Mouse (Mus musculus): Measurements from ENCODE around the gene Mocs2. TPM values are rescaled to one million over a fixed set of nuclear protein-coding genes. Genes with fewer than 3 reads are reported as not detected.

The Mocs2 gene
- polyA plus RNA-seq, 1 experiment: 2.3 TPM

GRCm38 (mm10) chr13:114852264-114853111 is 34.5 kb downstream of the Mocs2 start:
- peaks cover 69% of the 10 kb centered on the region for H3K36me3 ChIP-seq (replicated peaks; ENCODE audit: low read length)
- H3K4me1 ChIP-seq: no peaks in the 10 kb centered on the region
- H3K27me3 ChIP-seq (replicated peaks): no peaks in the 10 kb centered on the region
- H3K4me3 ChIP-seq (replicated peaks): no peak overlapping the region
- H3K9me3 ChIP-seq: no peaks in the 10 kb centered on the region
- TF ChIP-seq FLI1 (IDR thresholded peaks at IDR 0.05; ENCODE audit: low read length) (no peak), GATA1 (IDR thresholded peaks at IDR 0.05; ENCODE audit: borderline replicate concordance, low read length) (no peak)

GRCm38 (mm10) chr13:114853152-114853551 is 35.1 kb downstream of the Mocs2 start:
- Histone ChIP-seq H3K9me3 (no peaks in the 10 kb centered on the region), H3K4me1 (no peaks in the 10 kb centered on the region), H3K36me3 (replicated peaks; ENCODE audit: low read length) (peaks cover 68% of the 10 kb centered on the region), H3K4me3 (replicated peaks) (no peak overlapping the region), H3K27me3 (replicated peaks) (no peaks in the 10 kb centered on the region)
- TF ChIP-seq GATA1 (IDR thresholded peaks at IDR 0.05; ENCODE audit: borderline replicate concordance, low read length) (no peak), FLI1 (IDR thresholded peaks at IDR 0.05; ENCODE audit: low read length) (no peak)

GRCm38 (mm10) chr13:114854023-114854422 is 36.0 kb downstream of the Mocs2 start:
- Histone ChIP-seq H3K4me1 (no peaks in the 10 kb centered on the region), H3K4me3 (replicated peaks) (no peak overlapping the region), H3K27me3 (replicated peaks) (no peaks in the 10 kb centered on the region), H3K9me3 (no peaks in the 10 kb centered on the region), H3K36me3 (replicated peaks; ENCODE audit: low read length) (peaks cover 67% of the 10 kb centered on the region)
- no peak for TF ChIP-seq FLI1 (IDR thresholded peaks at IDR 0.05; ENCODE audit: low read length)

GRCm38 (mm10) chr13:114854428-114854827 is 36.4 kb downstream of the Mocs2 start:
- H3K36me3 ChIP-seq (replicated peaks; ENCODE audit: low read length): peaks cover 67% of the 10 kb centered on the region
- H3K27me3 ChIP-seq (replicated peaks): no peaks in the 10 kb centered on the region
- no peaks in the 10 kb centered on the region for H3K9me3 ChIP-seq
- no peak overlapping the region for H3K4me3 ChIP-seq (replicated peaks)
- TF ChIP-seq FLI1 (IDR thresholded peaks at IDR 0.05; ENCODE audit: low read length) (no peak), GATA1 (IDR thresholded peaks at IDR 0.05; ENCODE audit: borderline replicate concordance, low read length) (no peak)
- no peaks in the 10 kb centered on the region for H3K4me1 ChIP-seq

GRCm38 (mm10) chr13:114855573-114856268 is 37.7 kb downstream of the Mocs2 start:
- no peaks in the 10 kb centered on the region for H3K4me1 ChIP-seq
- H3K36me3 ChIP-seq (replicated peaks; ENCODE audit: low read length): peaks cover 75% of the 10 kb centered on the region
- H3K27me3 ChIP-seq (replicated peaks): no peaks in the 10 kb centered on the region
- H3K9me3 ChIP-seq: no peaks in the 10 kb centered on the region
- no peak overlapping the region for H3K4me3 ChIP-seq (replicated peaks)
- TF ChIP-seq FLI1 (IDR thresholded peaks at IDR 0.05; ENCODE audit: low read length) (no peak), GATA1 (IDR thresholded peaks at IDR 0.05; ENCODE audit: borderline replicate concordance, low read length) (no peak)

- Histone ChIP-seq H3K36me3 (replicated peaks; ENCODE audit: low read length) (peaks cover 80% of the 10 kb centered on the region), H3K4me3 (replicated peaks) (no peak overlapping the region), H3K9me3 (no peaks in the 10 kb centered on the region), H3K4me1 (no peaks in the 10 kb centered on the region), H3K27me3 (replicated peaks) (no peaks in the 10 kb centered on the region)
- no peak for TF ChIP-seq FLI1 (IDR thresholded peaks at IDR 0.05; ENCODE audit: low read length)
- no peak for TF ChIP-seq GATA1 (IDR thresholded peaks at IDR 0.05; ENCODE audit: borderline replicate concordance, low read length)
Observed at GRCm38 (mm10) chr13:114856269-114856627, 38.2 kb downstream of the Mocs2 start.

- no peaks in the 10 kb centered on the region for H3K4me1 ChIP-seq
- no peaks in the 10 kb centered on the region for H3K9me3 ChIP-seq
- H3K36me3 ChIP-seq (replicated peaks; ENCODE audit: low read length): peaks cover 87% of the 10 kb centered on the region
- no peaks in the 10 kb centered on the region for H3K27me3 ChIP-seq (replicated peaks)
- H3K4me3 ChIP-seq (replicated peaks): no peak overlapping the region
- TF ChIP-seq GATA1 (IDR thresholded peaks at IDR 0.05; ENCODE audit: borderline replicate concordance, low read length) (no peak), FLI1 (IDR thresholded peaks at IDR 0.05; ENCODE audit: low read length) (no peak)
Observed at GRCm38 (mm10) chr13:114857525-114857924, 39.5 kb downstream of the Mocs2 start.

GRCm38 (mm10) chr13:114874738-114875137 is 56.7 kb downstream of the Mocs2 start:
- Histone ChIP-seq H3K9me3 (peaks cover under 1% of the 10 kb centered on the region), H3K36me3 (replicated peaks; ENCODE audit: low read length) (peaks cover 93% of the 10 kb centered on the region), H3K4me1 (no peaks in the 10 kb centered on the region), H3K4me3 (replicated peaks) (no peak overlapping the region), H3K27me3 (replicated peaks) (no peaks in the 10 kb centered on the region)
- TF ChIP-seq FLI1 (IDR thresholded peaks at IDR 0.05; ENCODE audit: low read length) (no peak), GATA1 (IDR thresholded peaks at IDR 0.05; ENCODE audit: borderline replicate concordance, low read length) (no peak)

- Histone ChIP-seq H3K4me1 (no peaks in the 10 kb centered on the region), H3K4me3 (replicated peaks) (no peak overlapping the region), H3K9me3 (no peaks in the 10 kb centered on the region), H3K36me3 (replicated peaks; ENCODE audit: low read length) (peaks cover 88% of the 10 kb centered on the region), H3K27me3 (replicated peaks) (no peaks in the 10 kb centered on the region)
- TF ChIP-seq FLI1 (IDR thresholded peaks at IDR 0.05; ENCODE audit: low read length) (no peak), GATA1 (IDR thresholded peaks at IDR 0.05; ENCODE audit: borderline replicate concordance, low read length) (no peak)
Observed at GRCm38 (mm10) chr13:114876005-114876520, 58.0 kb downstream of the Mocs2 start.

GRCm38 (mm10) chr13:114878667-114879066 is 60.6 kb downstream of the Mocs2 start:
- Histone ChIP-seq H3K4me1 (no peaks in the 10 kb centered on the region), H3K9me3 (no peaks in the 10 kb centered on the region), H3K27me3 (replicated peaks) (no peaks in the 10 kb centered on the region), H3K36me3 (replicated peaks; ENCODE audit: low read length) (peaks cover 80% of the 10 kb centered on the region), H3K4me3 (replicated peaks) (no peak overlapping the region)
- TF ChIP-seq FLI1 (IDR thresholded peaks at IDR 0.05; ENCODE audit: low read length) (no peak), GATA1 (IDR thresholded peaks at IDR 0.05; ENCODE audit: borderline replicate concordance, low read length) (no peak)

Other genes with a start within 250 kb of the Mocs2 start
- gene Itga2, start 113.9 kb downstream of the Mocs2 start, polyA plus RNA-seq (2012; ENCODE audit: insufficient read depth, low replicate concordance): 0.34 TPM in 1 of 2 replicates, not detected in the other

Data from megakaryocyte, embryonic 14.5 days (primary cell).